Comparison of ENCODE assay signal across 8 mouse cellular contexts in the genomic region with DNA sequence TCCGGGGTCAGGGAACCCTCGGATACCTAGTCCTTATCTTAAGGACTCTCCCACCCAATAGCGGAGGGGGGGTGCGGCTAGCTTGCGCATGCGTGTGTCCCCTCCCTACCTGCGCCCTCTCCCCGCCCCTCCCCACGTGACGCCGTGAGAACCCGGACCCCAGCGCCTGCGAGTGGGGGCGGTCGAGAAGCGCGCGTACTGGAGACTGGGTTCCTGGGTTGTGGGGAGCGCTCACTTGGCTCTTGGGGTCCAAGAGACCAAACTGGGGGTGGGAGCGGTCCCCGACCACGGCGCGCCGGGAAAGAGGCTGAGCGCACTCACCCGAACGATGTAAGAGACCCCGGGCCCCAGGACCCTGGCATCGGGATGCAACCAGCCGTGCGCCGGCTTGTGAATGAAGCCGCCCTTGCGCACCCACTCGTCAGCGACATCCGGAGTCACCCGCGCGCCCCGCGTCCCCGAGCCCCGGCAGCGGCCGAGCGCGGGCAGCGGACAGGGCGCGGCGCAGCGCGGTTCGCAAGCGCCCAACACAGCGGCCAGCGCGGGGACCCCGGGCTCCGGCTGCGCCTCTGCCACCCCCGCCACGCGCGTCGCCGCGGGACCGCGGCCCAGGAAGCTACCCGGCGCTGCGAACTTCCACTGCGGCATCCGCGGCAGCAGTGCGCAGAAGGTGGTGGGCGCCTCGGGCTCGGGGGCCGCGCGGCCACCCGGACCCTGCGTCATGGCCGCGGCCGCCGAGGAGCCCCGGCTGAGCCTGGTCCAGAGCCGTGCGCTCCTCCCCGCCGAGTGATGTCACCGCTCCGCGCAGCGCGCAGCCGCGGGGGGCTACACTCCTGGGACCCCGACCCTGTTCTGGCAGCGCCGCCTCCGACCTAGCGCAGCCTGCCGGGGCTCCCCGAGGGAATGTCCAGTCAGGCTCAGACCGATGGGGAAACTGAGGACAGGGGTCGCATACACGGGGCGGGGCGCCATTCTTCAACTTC. TPM values are rescaled to one million over a fixed set of nuclear protein-coding genes. Genes with fewer than 3 reads are reported as not detected.
DNase-seq lines count a peak whose midpoint lies in the region; ATAC-seq and TF ChIP-seq lines count a peak whose summit lies in the region.

Shc2 (minus strand) TSS at position 791 of the 983 bp plus-strand sequence.

- TF ChIP-seq POLR2A in liver, adult 2 months (IDR thresholded peaks at IDR 0.05; ENCODE audit: extremely low read depth, insufficient read depth, low read length), result no peak

- ATAC-seq in kidney, embryonic 14.5 days (ENCODE audit: low FRiP score, low TSS enrichment), result peak; percentile 81
- ATAC-seq in intestine, embryonic 15.5 days, result peak; percentile 73

- peak within 1 kb of the TSS; percentile 52; the same call in 1 of the 2 replicates for H3K27ac ChIP-seq in kidney, embryonic 14.5 days (ENCODE audit: low read depth, low read length)
- H3K27ac ChIP-seq in intestine, embryonic 15.5 days, result peak within 1 kb of the TSS; percentile 64; the same call in 1 of the 2 replicates
- no peak within 1 kb of the TSS for H3K27ac ChIP-seq in liver, adult 2 months (replicated peaks; ENCODE audit: insufficient read depth, low read depth, low read length)

- H3K4me1 ChIP-seq in kidney, embryonic 14.5 days (ENCODE audit: control insufficient read depth, insufficient read depth, low read length), result peaks cover 27% of the 10 kb centered on the region
- peaks cover 15% of the 10 kb centered on the region for H3K4me1 ChIP-seq in intestine, embryonic 15.5 days (replicated peaks)
- peaks cover 2% of the 10 kb centered on the region for H3K4me1 ChIP-seq in liver, adult 2 months (ENCODE audit: control insufficient read depth, insufficient read depth, low read length)

- no peak for DNase-seq in kidney, adult 9 months
- peak; percentile 96 to 98 for DNase-seq in cerebellum, postnatal 10 days
- peak; percentile 70 to 73 for DNase-seq in frontal cortex, postnatal 25 days (ENCODE audit: low spot score in 2 of 2)
- DNase-seq in liver, adult 2 months (ENCODE audit: extremely low read depth, low read depth, low spot score), result no peak
- peak; percentile 70 for DNase-seq in retina, postnatal 1 day
- DNase-seq in thymus, postnatal 14 days, result no peak

- 1% methylated on average over 112 of the region's 116 CpGs for WGBS in kidney, embryonic 14.5 days
- WGBS in intestine, embryonic 15.5 days, result under 1% methylated on average over 114 of the region's 116 CpGs
- 2% methylated on average over 115 of the region's 116 CpGs for WGBS in liver, adult 2 months

- no peaks in the 10 kb centered on the region for H3K79me2 ChIP-seq in liver, adult 2 months (ENCODE audit: control insufficient read depth, insufficient read depth, low read length)

- no peaks in the 10 kb centered on the region for H3K36me3 ChIP-seq in kidney, embryonic 14.5 days (ENCODE audit: control insufficient read depth, insufficient read depth, low read length)
- H3K36me3 ChIP-seq in intestine, embryonic 15.5 days, result no peaks in the 10 kb centered on the region
- H3K36me3 ChIP-seq in liver, adult 2 months (ENCODE audit: control insufficient read depth, insufficient read depth, low read length), result no peaks in the 10 kb centered on the region

- peak within 1 kb of the TSS; percentile 93 for H3K4me2 ChIP-seq in kidney, embryonic 14.5 days (replicated peaks; ENCODE audit: low read depth, low read length)
- H3K4me2 ChIP-seq in intestine, embryonic 15.5 days (replicated peaks), result peak within 1 kb of the TSS; percentile 99

- H3K9ac ChIP-seq in kidney, embryonic 14.5 days (ENCODE audit: low read depth, low read length), result peak within 1 kb of the TSS; percentile 87
- peak within 1 kb of the TSS; percentile 69 for H3K9ac ChIP-seq in intestine, embryonic 15.5 days
- H3K9ac ChIP-seq in liver, adult 2 months (ENCODE audit: low read depth, low read length), result no peak within 1 kb of the TSS

- TF ChIP-seq CTCF in liver, adult 2 months (IDR thresholded peaks at IDR 0.05; ENCODE audit: low read depth, low read length), result no peak

- no peaks in the 10 kb centered on the region for H3K9me3 ChIP-seq in kidney, embryonic 14.5 days (ENCODE audit: control insufficient read depth, low read length)
- H3K9me3 ChIP-seq in intestine, embryonic 15.5 days, result no peaks in the 10 kb centered on the region

- peaks cover 7% of the 10 kb centered on the region; the same call in 1 of the 2 replicates for H3K27me3 ChIP-seq in kidney, embryonic 14.5 days (ENCODE audit: control insufficient read depth, insufficient read depth, low read length)
- peaks cover 5% of the 10 kb centered on the region; the same call in 1 of the 2 replicates for H3K27me3 ChIP-seq in intestine, embryonic 15.5 days (replicated peaks)
- peaks cover 10% of the 10 kb centered on the region for H3K27me3 ChIP-seq in liver, adult 2 months (ENCODE audit: control insufficient read depth, insufficient read depth, low read length)

- peak within 1 kb of the TSS; percentile 82 for H3K4me3 ChIP-seq in kidney, embryonic 14.5 days (ENCODE audit: low read length)
- H3K4me3 ChIP-seq in intestine, embryonic 15.5 days (replicated peaks), result peak within 1 kb of the TSS; percentile 75
- peak within 1 kb of the TSS; percentile 31; the same call in 1 of the 2 replicates for H3K4me3 ChIP-seq in liver, adult 2 months (ENCODE audit: insufficient read depth, low read depth, low read length)

RNA-seq across cellular contexts. Expression of gene Shc2, which starts in this region (rescaled TPM):
- 6.9 and 8.5 TPM in 2 replicates for polyA plus RNA-seq in kidney, embryonic 14.5 days (2014; fragmentation: Nextera tagmentation; extraction: Ambion mirVana)
- polyA plus RNA-seq in intestine, embryonic 15.5 days (2015; fragmentation: Nextera tagmentation; extraction: Ambion mirVana), result 7.6 and 8.2 TPM in 2 replicates
- total RNA-seq in liver, adult 2 months (2014; rRNA removed), result 0.07 and 0.09 TPM in 2 replicates
- 0.07 and 0.10 TPM in 2 replicates for polyA plus RNA-seq in liver, adult 2 months (2012; rRNA removed)

Comparison
In these comparisons a context has a peak if more than half of its experiments do, and no peak if none do; other contexts are left out.
1. H3K4me3 ChIP-seq: peak in every context shown above with its lines; median percentile 82 in kidney, embryonic 14.5 days; 75 in intestine, embryonic 15.5 days; 31 in liver, adult 2 months.
2. DNase-seq: peak in cerebellum, postnatal 10 days (2 of 2), frontal cortex, postnatal 25 days (2 of 2) and retina, postnatal 1 day (single experiment); none in kidney, adult 9 months (single experiment), liver, adult 2 months (single experiment) and thymus, postnatal 14 days (single experiment).